Mouse (Mus musculus): Measurements from ENCODE around the gene Pltp. TPM values are rescaled to one million over a fixed set of nuclear protein-coding genes. Genes with fewer than 3 reads are reported as not detected.

The Pltp gene
- polyA plus RNA-seq, 1 experiment from 2014 or later: 16.2 TPM

GRCm38 (mm10) chr2:164805332-164805718 lies 52.2 kb downstream of the Pltp start:
- ATAC-seq: peak; percentile 63
- Histone ChIP-seq H3K4me2 (replicated peaks; ENCODE audit: low read depth) (peak overlapping the region; percentile 87), H3K9me3 (ENCODE audit: control insufficient read depth) (no peaks in the 10 kb centered on the region), H3K27me3 (replicated peaks; ENCODE audit: control insufficient read depth, insufficient read depth, low read length) (no peaks in the 10 kb centered on the region), H3K36me3 (ENCODE audit: control insufficient read depth, insufficient read depth) (peaks cover 26% of the 10 kb centered on the region), H3K4me1 (replicated peaks; ENCODE audit: control insufficient read depth, insufficient read depth, low read length) (no peaks in the 10 kb centered on the region), H3K4me3 (ENCODE audit: low read depth, low read length) (peak overlapping the region; percentile 80), H3K27ac (ENCODE audit: low read depth, low read length) (peak overlapping the region; percentile 85), H3K9ac (ENCODE audit: low read depth, low read length) (peak overlapping the region; percentile 71)
- WGBS: under 1% methylated on average over 21 of the region's 21 CpGs
- TF ChIP-seq CTCF (IDR thresholded peaks at IDR 0.05; ENCODE audit: low read depth): 0 out of 2 replicates have a peak, but pooled peaks have one; percentile 2

- Histone ChIP-seq H3K4me3 (ENCODE audit: low read depth, low read length) (peak within 1 kb of the TSS; percentile 80), H3K27me3 (replicated peaks; ENCODE audit: control insufficient read depth, insufficient read depth, low read length) (no peaks in the 10 kb centered on the region), H3K36me3 (ENCODE audit: control insufficient read depth, insufficient read depth) (peaks cover 32% of the 10 kb centered on the region), H3K4me1 (replicated peaks; ENCODE audit: control insufficient read depth, insufficient read depth, low read length) (no peaks in the 10 kb centered on the region), H3K4me2 (replicated peaks; ENCODE audit: low read depth) (peak within 1 kb of the TSS; percentile 87), H3K9ac (ENCODE audit: low read depth, low read length) (peak within 1 kb of the TSS; percentile 74), H3K27ac (ENCODE audit: low read depth, low read length) (peak within 1 kb of the TSS; percentile 85), H3K9me3 (ENCODE audit: control insufficient read depth) (no peaks in the 10 kb centered on the region)
- TF ChIP-seq CTCF (IDR thresholded peaks at IDR 0.05; ENCODE audit: low read depth): peak; percentile 17; the same call in 1 of the 2 replicates
- ATAC-seq: peak; percentile 95
- under 1% methylated on average over 47 of the region's 47 CpGs for WGBS
Measured at GRCm38 (mm10) chr2:164804533-164805331, 52.8 kb downstream of the Pltp start, which contains the start of the genes Acot8 and Zswim3. TSS of gene Acot8 (minus strand) at chr2:164804882. TSS of gene Zswim3 (plus strand) at chr2:164805098.

- Histone ChIP-seq H3K4me2 (replicated peaks; ENCODE audit: low read depth) (peak overlapping the region; percentile 87), H3K27ac (ENCODE audit: low read depth, low read length) (peak overlapping the region; percentile 85), H3K4me1 (replicated peaks; ENCODE audit: control insufficient read depth, insufficient read depth, low read length) (no peaks in the 10 kb centered on the region), H3K36me3 (ENCODE audit: control insufficient read depth, insufficient read depth) (peaks cover 32% of the 10 kb centered on the region), H3K9ac (ENCODE audit: low read depth, low read length) (peak overlapping the region; percentile 74), H3K9me3 (ENCODE audit: control insufficient read depth) (no peaks in the 10 kb centered on the region), H3K4me3 (ENCODE audit: low read depth, low read length) (peak overlapping the region; percentile 80), H3K27me3 (replicated peaks; ENCODE audit: control insufficient read depth, insufficient read depth, low read length) (no peaks in the 10 kb centered on the region)
- ATAC-seq: no peak
- no peak for TF ChIP-seq CTCF (IDR thresholded peaks at IDR 0.05; ENCODE audit: low read depth)
- 43% methylated on average over 1 of the region's 1 CpGs for WGBS
Measured at GRCm38 (mm10) chr2:164803921-164804313, 53.6 kb downstream of the Pltp start.

- Histone ChIP-seq H3K27me3 (replicated peaks; ENCODE audit: control insufficient read depth, insufficient read depth, low read length) (no peaks in the 10 kb centered on the region), H3K4me3 (ENCODE audit: low read depth, low read length) (peak overlapping the region; percentile 80), H3K4me1 (replicated peaks; ENCODE audit: control insufficient read depth, insufficient read depth, low read length) (no peaks in the 10 kb centered on the region), H3K9me3 (ENCODE audit: control insufficient read depth) (no peaks in the 10 kb centered on the region), H3K27ac (ENCODE audit: low read depth, low read length) (peak overlapping the region; percentile 85), H3K4me2 (replicated peaks; ENCODE audit: low read depth) (peak overlapping the region; percentile 87), H3K9ac (ENCODE audit: low read depth, low read length) (peak overlapping the region; percentile 74), H3K36me3 (ENCODE audit: control insufficient read depth, insufficient read depth) (peaks cover 28% of the 10 kb centered on the region)
- no peak for TF ChIP-seq CTCF (IDR thresholded peaks at IDR 0.05; ENCODE audit: low read depth)
- WGBS: 49% methylated on average over 16 of the region's 16 CpGs
- ATAC-seq: 0 out of 2 replicates have a peak, but pooled peaks have one; percentile 17
Measured at GRCm38 (mm10) chr2:164803201-164803920, 54.1 kb downstream of the Pltp start.

- 85% methylated on average over 13 of the region's 13 CpGs for WGBS
- no peak for TF ChIP-seq CTCF (IDR thresholded peaks at IDR 0.05; ENCODE audit: low read depth)
Measured at GRCm38 (mm10) chr2:164800252-164801004, 57.1 kb downstream of the Pltp start.

More at GRCm38 (mm10) chr2:164800252-164801004, 57.1 kb downstream of the Pltp start:
- no peak overlapping the region for H3K4me3 ChIP-seq (ENCODE audit: low read depth, low read length)
- H3K36me3 ChIP-seq (ENCODE audit: control insufficient read depth, insufficient read depth): peaks cover 54% of the 10 kb centered on the region
- no peaks in the 10 kb centered on the region for H3K9me3 ChIP-seq (ENCODE audit: control insufficient read depth)
- ATAC-seq: no peak
- H3K4me1 ChIP-seq (replicated peaks; ENCODE audit: control insufficient read depth, insufficient read depth, low read length): no peaks in the 10 kb centered on the region
- no peaks in the 10 kb centered on the region for H3K27me3 ChIP-seq (replicated peaks; ENCODE audit: control insufficient read depth, insufficient read depth, low read length)
- H3K27ac ChIP-seq (ENCODE audit: low read depth, low read length): no peak overlapping the region
- no peak overlapping the region for H3K4me2 ChIP-seq (replicated peaks; ENCODE audit: low read depth)
- no peak overlapping the region for H3K9ac ChIP-seq (ENCODE audit: low read depth, low read length)

Measured in intestine, postnatal 0 days (tissue).